Mouse (Mus musculus): ENCODE measurements around the gene Mlxip. TPM values are rescaled to one million over a fixed set of nuclear protein-coding genes. Genes with fewer than 3 reads are reported as not detected.
A peak's percentile ranks its signal among the peaks of the same experiment; 100 is the strongest.

Gene Mlxip
- polyA plus RNA-seq, 1 experiment from 2014 or later = 17.4 TPM

- H3K4me3 ChIP-seq (ENCODE audit: low read length) = no peak overlapping the region
- no peak overlapping the region for H3K9ac ChIP-seq (replicated peaks; ENCODE audit: low read length)
- no peaks in the 10 kb centered on the region for H3K4me1 ChIP-seq (ENCODE audit: insufficient read depth, low read length)
- H3K27ac ChIP-seq (ENCODE audit: low read length) = no peak overlapping the region
- H3K36me3 ChIP-seq (ENCODE audit: insufficient read depth, low read length) = no peaks in the 10 kb centered on the region
- WGBS = 52% methylated on average over 2 of the region's 2 CpGs
- no peak for ATAC-seq (ENCODE audit: low FRiP score, low TSS enrichment)
- H3K27me3 ChIP-seq (ENCODE audit: insufficient read depth, low read length) = no peaks in the 10 kb centered on the region
- 0 out of 2 replicates have a peak, but pooled peaks cover 6% of the 10 kb centered on the region for H3K9me3 ChIP-seq (ENCODE audit: low read length)
- H3K4me2 ChIP-seq (replicated peaks; ENCODE audit: low read depth, low read length) = no peak overlapping the region
Measured at GRCm38 (mm10) chr5:123423885-123424284, 29.3 kb downstream of the Mlxip start.

GRCm38 (mm10) chr5:123427556-123427955 is 33.0 kb downstream of the Mlxip start:
- WGBS = 89% methylated on average over 1 of the region's 1 CpGs
- ATAC-seq (ENCODE audit: low FRiP score, low TSS enrichment) = no peak
- peaks cover 14% of the 10 kb centered on the region for H3K4me1 ChIP-seq (ENCODE audit: insufficient read depth, low read length)
- no peaks in the 10 kb centered on the region for H3K27me3 ChIP-seq (ENCODE audit: insufficient read depth, low read length)
- H3K27ac ChIP-seq (ENCODE audit: low read length) = no peak overlapping the region
- no peaks in the 10 kb centered on the region for H3K36me3 ChIP-seq (ENCODE audit: insufficient read depth, low read length)
- no peak overlapping the region for H3K9ac ChIP-seq (replicated peaks; ENCODE audit: low read length)
- H3K4me2 ChIP-seq (replicated peaks; ENCODE audit: low read depth, low read length) = no peak overlapping the region
- H3K9me3 ChIP-seq (ENCODE audit: low read length) = 0 out of 2 replicates have a peak, but pooled peaks cover 6% of the 10 kb centered on the region
- no peak overlapping the region for H3K4me3 ChIP-seq (ENCODE audit: low read length)

- Histone ChIP-seq H3K9ac (replicated peaks; ENCODE audit: low read length) (no peak overlapping the region), H3K4me1 (ENCODE audit: insufficient read depth, low read length) (peaks cover 25% of the 10 kb centered on the region), H3K4me2 (replicated peaks; ENCODE audit: low read depth, low read length) (no peak overlapping the region), H3K4me3 (ENCODE audit: low read length) (no peak overlapping the region), H3K27me3 (ENCODE audit: insufficient read depth, low read length) (no peaks in the 10 kb centered on the region), H3K36me3 (ENCODE audit: insufficient read depth, low read length) (no peaks in the 10 kb centered on the region), H3K27ac (ENCODE audit: low read length) (peak overlapping the region; percentile 32; the same call in 1 of the 2 replicates), H3K9me3 (ENCODE audit: low read length) (no peaks in the 10 kb centered on the region)
- WGBS = 67% methylated on average over 13 of the region's 13 CpGs
- ATAC-seq (ENCODE audit: low FRiP score, low TSS enrichment) = no peak
Measured at GRCm38 (mm10) chr5:123431524-123432304, 37.1 kb downstream of the Mlxip start.

GRCm38 (mm10) chr5:123432305-123432874 is 37.8 kb downstream of the Mlxip start:
- H3K4me1 ChIP-seq (ENCODE audit: insufficient read depth, low read length) = peaks cover 25% of the 10 kb centered on the region
- no peaks in the 10 kb centered on the region for H3K27me3 ChIP-seq (ENCODE audit: insufficient read depth, low read length)
- no peak overlapping the region for H3K4me3 ChIP-seq (ENCODE audit: low read length)
- no peaks in the 10 kb centered on the region for H3K36me3 ChIP-seq (ENCODE audit: insufficient read depth, low read length)
- no peak overlapping the region for H3K9ac ChIP-seq (replicated peaks; ENCODE audit: low read length)
- H3K27ac ChIP-seq (ENCODE audit: low read length) = peak overlapping the region; percentile 32; the same call in 1 of the 2 replicates
- H3K9me3 ChIP-seq (ENCODE audit: low read length) = no peaks in the 10 kb centered on the region
- 57% methylated on average over 3 of the region's 3 CpGs for WGBS
- H3K4me2 ChIP-seq (replicated peaks; ENCODE audit: low read depth, low read length) = no peak overlapping the region
- no peak; the same call in 1 of the 2 replicates for ATAC-seq (ENCODE audit: low FRiP score, low TSS enrichment)

DNA sequence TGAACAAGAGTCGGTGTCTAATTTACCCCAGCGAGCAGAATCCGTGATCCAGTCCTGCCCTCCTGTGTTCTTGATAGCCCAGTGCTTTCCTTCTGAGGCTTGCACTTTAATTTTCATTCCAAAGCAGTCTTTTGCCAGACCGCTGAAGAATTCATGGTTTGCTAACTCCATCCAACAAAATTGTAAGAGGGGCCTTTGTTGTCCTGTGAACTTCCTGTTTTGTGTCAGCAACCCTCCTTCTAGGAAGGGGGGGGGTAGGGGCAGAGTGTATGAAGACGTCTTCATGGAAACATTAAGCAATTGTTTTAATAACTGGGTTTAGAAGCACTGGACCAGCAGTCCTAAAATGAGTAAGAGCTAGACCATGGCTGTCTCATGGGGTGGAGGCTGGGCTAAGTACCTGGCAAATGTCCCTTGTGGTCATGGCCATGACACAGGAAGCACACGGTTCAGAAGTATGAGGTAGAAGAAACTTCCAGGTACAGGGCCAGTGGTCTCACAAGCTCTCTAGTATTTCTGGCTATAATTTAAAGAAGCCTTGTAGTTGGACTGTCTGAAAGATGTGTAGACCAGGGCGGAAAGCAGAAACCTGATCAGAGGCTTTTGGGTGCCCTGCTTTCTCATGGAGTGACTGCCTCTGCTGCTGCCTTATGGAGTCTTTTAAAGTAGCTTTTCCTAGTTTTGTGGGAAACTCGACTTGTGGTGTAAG is 41.6 kb downstream of the Mlxip start:
- Histone ChIP-seq H3K36me3 (ENCODE audit: insufficient read depth, low read length) (no peaks in the 10 kb centered on the region; the same call in 1 of the 2 replicates), H3K9me3 (ENCODE audit: low read length) (no peaks in the 10 kb centered on the region), H3K4me1 (ENCODE audit: insufficient read depth, low read length) (peaks cover 20% of the 10 kb centered on the region), H3K4me2 (replicated peaks; ENCODE audit: low read depth, low read length) (no peak overlapping the region), H3K27me3 (ENCODE audit: insufficient read depth, low read length) (no peaks in the 10 kb centered on the region), H3K27ac (ENCODE audit: low read length) (no peak overlapping the region), H3K4me3 (ENCODE audit: low read length) (no peak overlapping the region), H3K9ac (replicated peaks; ENCODE audit: low read length) (no peak overlapping the region)
- WGBS = 50% methylated on average over 8 of the region's 8 CpGs
- ATAC-seq (ENCODE audit: low FRiP score, low TSS enrichment) = no peak

DNA sequence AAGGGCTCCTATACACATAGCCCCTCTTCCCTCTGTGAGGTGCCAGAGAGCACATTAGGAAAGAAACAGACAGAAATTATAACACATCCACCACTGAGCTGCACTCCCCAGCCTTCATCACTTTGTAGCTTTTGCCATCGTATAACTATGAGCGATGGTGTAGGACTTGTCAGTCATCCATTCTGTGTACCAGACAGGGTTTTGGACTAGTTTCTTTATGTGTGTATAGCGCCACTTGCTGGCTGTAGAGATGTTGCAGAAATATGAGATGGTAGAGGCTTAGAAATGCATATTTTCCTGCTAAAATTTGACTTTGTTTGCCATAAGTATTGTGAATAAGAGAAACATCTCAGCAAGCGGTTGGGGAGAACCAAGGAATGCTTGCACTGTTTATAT is 42.2 kb downstream of the Mlxip start:
- no peaks in the 10 kb centered on the region for H3K9me3 ChIP-seq (ENCODE audit: low read length)
- no peaks in the 10 kb centered on the region for H3K27me3 ChIP-seq (ENCODE audit: insufficient read depth, low read length)
- H3K4me2 ChIP-seq (replicated peaks; ENCODE audit: low read depth, low read length) = no peak overlapping the region
- peak; percentile 69; the same call in 1 of the 2 replicates for ATAC-seq (ENCODE audit: low FRiP score, low TSS enrichment)
- H3K36me3 ChIP-seq (ENCODE audit: insufficient read depth, low read length) = no peaks in the 10 kb centered on the region; the same call in 1 of the 2 replicates
- 47% methylated on average over 4 of the region's 4 CpGs for WGBS
- H3K27ac ChIP-seq (ENCODE audit: low read length) = no peak overlapping the region
- no peak overlapping the region for H3K4me3 ChIP-seq (ENCODE audit: low read length)
- peaks cover 17% of the 10 kb centered on the region for H3K4me1 ChIP-seq (ENCODE audit: insufficient read depth, low read length)
- no peak overlapping the region for H3K9ac ChIP-seq (replicated peaks; ENCODE audit: low read length)

- no peak for ATAC-seq (ENCODE audit: low FRiP score, low TSS enrichment)
- WGBS = 87% methylated on average over 3 of the region's 3 CpGs
- Histone ChIP-seq H3K4me2 (replicated peaks; ENCODE audit: low read depth, low read length) (no peak overlapping the region), H3K4me3 (ENCODE audit: low read length) (no peak overlapping the region), H3K27me3 (ENCODE audit: insufficient read depth, low read length) (no peaks in the 10 kb centered on the region), H3K27ac (ENCODE audit: low read length) (no peak overlapping the region), H3K9me3 (ENCODE audit: low read length) (no peaks in the 10 kb centered on the region), H3K9ac (replicated peaks; ENCODE audit: low read length) (no peak overlapping the region), H3K36me3 (ENCODE audit: insufficient read depth, low read length) (peaks cover 10% of the 10 kb centered on the region), H3K4me1 (ENCODE audit: insufficient read depth, low read length) (peaks cover 11% of the 10 kb centered on the region)
Measured at GRCm38 (mm10) chr5:123438381-123438780, 43.8 kb downstream of the Mlxip start.

GRCm38 (mm10) chr5:123439312-123439711 is 44.7 kb downstream of the Mlxip start:
- Histone ChIP-seq H3K9ac (replicated peaks; ENCODE audit: low read length) (no peak overlapping the region), H3K4me1 (ENCODE audit: insufficient read depth, low read length) (peaks cover 11% of the 10 kb centered on the region), H3K27ac (ENCODE audit: low read length) (no peak overlapping the region), H3K4me3 (ENCODE audit: low read length) (no peak overlapping the region), H3K4me2 (replicated peaks; ENCODE audit: low read depth, low read length) (no peak overlapping the region), H3K36me3 (ENCODE audit: insufficient read depth, low read length) (peaks cover 15% of the 10 kb centered on the region), H3K27me3 (ENCODE audit: insufficient read depth, low read length) (no peaks in the 10 kb centered on the region), H3K9me3 (ENCODE audit: low read length) (no peaks in the 10 kb centered on the region)
- ATAC-seq (ENCODE audit: low FRiP score, low TSS enrichment) = no peak
- WGBS = 91% methylated on average over 1 of the region's 1 CpGs

GRCm38 (mm10) chr5:123439941-123440340 is 45.3 kb downstream of the Mlxip start:
- 86% methylated on average over 4 of the region's 4 CpGs for WGBS
- no peaks in the 10 kb centered on the region for H3K27me3 ChIP-seq (ENCODE audit: insufficient read depth, low read length)
- H3K36me3 ChIP-seq (ENCODE audit: insufficient read depth, low read length) = peaks cover 21% of the 10 kb centered on the region
- peaks cover 11% of the 10 kb centered on the region for H3K4me1 ChIP-seq (ENCODE audit: insufficient read depth, low read length)
- no peak for ATAC-seq (ENCODE audit: low FRiP score, low TSS enrichment)
- no peak overlapping the region for H3K4me2 ChIP-seq (replicated peaks; ENCODE audit: low read depth, low read length)
- H3K4me3 ChIP-seq (ENCODE audit: low read length) = no peak overlapping the region
- no peaks in the 10 kb centered on the region for H3K9me3 ChIP-seq (ENCODE audit: low read length)
- H3K27ac ChIP-seq (ENCODE audit: low read length) = no peak overlapping the region
- H3K9ac ChIP-seq (replicated peaks; ENCODE audit: low read length) = no peak overlapping the region

Measured in kidney, embryonic 16.5 days (tissue).